Mouse (Mus musculus): Measurements from ENCODE around the gene Prss48. TPM values are rescaled to one million over a fixed set of nuclear protein-coding genes. Genes with fewer than 3 reads are reported as not detected.
A peak's percentile ranks its signal among the peaks of the same experiment; 100 is the strongest.

Prss48 gene
- polyA plus RNA-seq, 1 experiment from 2014 or later: not detected

- H3K4me1 ChIP-seq (ENCODE audit: insufficient read depth): 0 out of 2 replicates have a peak, but pooled peaks cover 2% of the 10 kb centered on the region
- H3K9ac ChIP-seq (replicated peaks): no peak overlapping the region
- H3K27me3 ChIP-seq (ENCODE audit: insufficient read depth, low read length): no peaks in the 10 kb centered on the region
- no peaks in the 10 kb centered on the region for H3K9me3 ChIP-seq (ENCODE audit: low read length)
- TF ChIP-seq CTCF (IDR thresholded peaks at IDR 0.05; ENCODE audit: low read depth) (no peak), EP300 (IDR thresholded peaks at IDR 0.05; ENCODE audit: low read depth) (no peak)
- ATAC-seq: no peak
- WGBS (ENCODE audit: insufficient replicate concordance): 82% methylated on average over 4 of the region's 4 CpGs
- no peak overlapping the region for H3K4me2 ChIP-seq (ENCODE audit: low read depth, low read length)
- no peaks in the 10 kb centered on the region for H3K36me3 ChIP-seq (replicated peaks; ENCODE audit: insufficient read depth, low read length)
- H3K4me3 ChIP-seq (ENCODE audit: low read depth, low read length): no peak overlapping the region
- H3K27ac ChIP-seq (ENCODE audit: low read depth): no peak overlapping the region
- DNase-seq: no peak
Observed at GRCm38 (mm10) chr3:86021651-86022050, 19.4 kb upstream of the Prss48 start.

- ATAC-seq (no peak), DNase-seq (no peak)
- H3K4me3 ChIP-seq (ENCODE audit: low read depth, low read length): no peak overlapping the region
- no peaks in the 10 kb centered on the region for H3K36me3 ChIP-seq (replicated peaks; ENCODE audit: insufficient read depth, low read length)
- no peak for TF ChIP-seq CTCF (IDR thresholded peaks at IDR 0.05; ENCODE audit: low read depth)
- TF ChIP-seq EP300 (IDR thresholded peaks at IDR 0.05; ENCODE audit: low read depth): no peak
- H3K27ac ChIP-seq (ENCODE audit: low read depth): no peak overlapping the region
- no peak overlapping the region for H3K9ac ChIP-seq (replicated peaks)
- WGBS (ENCODE audit: insufficient replicate concordance): 71% methylated on average over 16 of the region's 16 CpGs
- 0 out of 2 replicates have a peak, but pooled peaks cover 2% of the 10 kb centered on the region for H3K4me1 ChIP-seq (ENCODE audit: insufficient read depth)
- H3K27me3 ChIP-seq (ENCODE audit: insufficient read depth, low read length): no peaks in the 10 kb centered on the region
- H3K9me3 ChIP-seq (ENCODE audit: low read length): no peaks in the 10 kb centered on the region
- H3K4me2 ChIP-seq (ENCODE audit: low read depth, low read length): no peak overlapping the region
Observed at GRCm38 (mm10) chr3:86020921-86021650, 18.8 kb upstream of the Prss48 start.

GRCm38 (mm10) chr3:86017484-86017883 is 15.2 kb upstream of the Prss48 start:
- H3K27me3 ChIP-seq (ENCODE audit: insufficient read depth, low read length): no peaks in the 10 kb centered on the region
- WGBS (ENCODE audit: insufficient replicate concordance): 76% methylated on average over 8 of the region's 8 CpGs
- no peak for ATAC-seq
- H3K4me2 ChIP-seq (ENCODE audit: low read depth, low read length): no peak overlapping the region
- no peaks in the 10 kb centered on the region for H3K36me3 ChIP-seq (replicated peaks; ENCODE audit: insufficient read depth, low read length)
- H3K9ac ChIP-seq (replicated peaks): no peak overlapping the region
- TF ChIP-seq CTCF (IDR thresholded peaks at IDR 0.05; ENCODE audit: low read depth) (no peak), EP300 (IDR thresholded peaks at IDR 0.05; ENCODE audit: low read depth) (no peak)
- no peak overlapping the region for H3K27ac ChIP-seq (ENCODE audit: low read depth)
- no peak overlapping the region for H3K4me3 ChIP-seq (ENCODE audit: low read depth, low read length)
- H3K9me3 ChIP-seq (ENCODE audit: low read length): no peaks in the 10 kb centered on the region
- H3K4me1 ChIP-seq (ENCODE audit: insufficient read depth): peaks cover 15% of the 10 kb centered on the region
- DNase-seq: no peak

GRCm38 (mm10) chr3:86016965-86017364 is 14.7 kb upstream of the Prss48 start:
- no peak for DNase-seq
- no peak overlapping the region for H3K9ac ChIP-seq (replicated peaks)
- ATAC-seq: no peak
- TF ChIP-seq CTCF (IDR thresholded peaks at IDR 0.05; ENCODE audit: low read depth): no peak
- TF ChIP-seq EP300 (IDR thresholded peaks at IDR 0.05; ENCODE audit: low read depth): no peak
- no peak overlapping the region for H3K27ac ChIP-seq (ENCODE audit: low read depth)
- H3K4me1 ChIP-seq (ENCODE audit: insufficient read depth): peaks cover 15% of the 10 kb centered on the region
- WGBS (ENCODE audit: insufficient replicate concordance): 78% methylated on average over 1 of the region's 1 CpGs
- H3K36me3 ChIP-seq (replicated peaks; ENCODE audit: insufficient read depth, low read length): no peaks in the 10 kb centered on the region
- no peak overlapping the region for H3K4me2 ChIP-seq (ENCODE audit: low read depth, low read length)
- no peak overlapping the region for H3K4me3 ChIP-seq (ENCODE audit: low read depth, low read length)
- H3K27me3 ChIP-seq (ENCODE audit: insufficient read depth, low read length): no peaks in the 10 kb centered on the region
- H3K9me3 ChIP-seq (ENCODE audit: low read length): no peaks in the 10 kb centered on the region

- Histone ChIP-seq H3K4me3 (ENCODE audit: low read depth, low read length) (no peak overlapping the region), H3K36me3 (replicated peaks; ENCODE audit: insufficient read depth, low read length) (no peaks in the 10 kb centered on the region), H3K4me2 (ENCODE audit: low read depth, low read length) (no peak overlapping the region), H3K4me1 (ENCODE audit: insufficient read depth) (peaks cover 15% of the 10 kb centered on the region), H3K27me3 (ENCODE audit: insufficient read depth, low read length) (no peaks in the 10 kb centered on the region), H3K27ac (ENCODE audit: low read depth) (no peak overlapping the region), H3K9me3 (ENCODE audit: low read length) (no peaks in the 10 kb centered on the region), H3K9ac (replicated peaks) (no peak overlapping the region)
- peak; percentile 78 for ATAC-seq
- WGBS (ENCODE audit: insufficient replicate concordance): 56% methylated on average over 10 of the region's 10 CpGs
- no peak for TF ChIP-seq EP300 (IDR thresholded peaks at IDR 0.05; ENCODE audit: low read depth)
- TF ChIP-seq CTCF (IDR thresholded peaks at IDR 0.05; ENCODE audit: low read depth): no peak
- DNase-seq: peak; percentile 22
Observed at GRCm38 (mm10) chr3:86013837-86014236, 11.5 kb upstream of the Prss48 start.

- WGBS (ENCODE audit: insufficient replicate concordance): 72% methylated on average over 3 of the region's 3 CpGs
Observed at GRCm38 (mm10) chr3:86011833-86012232, 9.5 kb upstream of the Prss48 start.

More at GRCm38 (mm10) chr3:86011833-86012232, 9.5 kb upstream of the Prss48 start:
- Histone ChIP-seq H3K27me3 (ENCODE audit: insufficient read depth, low read length) (no peaks in the 10 kb centered on the region), H3K4me2 (ENCODE audit: low read depth, low read length) (no peak overlapping the region), H3K9me3 (ENCODE audit: low read length) (no peaks in the 10 kb centered on the region), H3K9ac (replicated peaks) (no peak overlapping the region), H3K36me3 (replicated peaks; ENCODE audit: insufficient read depth, low read length) (no peaks in the 10 kb centered on the region), H3K4me3 (ENCODE audit: low read depth, low read length) (no peak overlapping the region), H3K4me1 (ENCODE audit: insufficient read depth) (peaks cover 15% of the 10 kb centered on the region), H3K27ac (ENCODE audit: low read depth) (no peak overlapping the region)
- no peak for ATAC-seq
- TF ChIP-seq CTCF (IDR thresholded peaks at IDR 0.05; ENCODE audit: low read depth) (no peak), EP300 (IDR thresholded peaks at IDR 0.05; ENCODE audit: low read depth) (no peak)
- no peak for DNase-seq

All from liver, postnatal 0 days (tissue).